Mouse (Mus musculus): Measurements from ENCODE around the gene Lhx2. TPM values are rescaled to one million over a fixed set of nuclear protein-coding genes. Genes with fewer than 3 reads are reported as not detected.

Gene Lhx2
- not detected for total RNA-seq (2021)
- long read RNA-seq, experiment 1, result 0 reads
- long read RNA-seq, experiment 2, result 0 reads

- peak in 1 of 2 experiments; percentile 21 for DNase-seq
Observed at GRCm38 (mm10) chr2:38338990-38339909, at the start of gene Lhx2. TSS of gene Lhx2 (plus strand) at chr2:38339281.

- peak in 1 of 2 experiments; percentile 28 for DNase-seq
Observed at GRCm38 (mm10) chr2:38291526-38291925, 47.6 kb upstream of the Lhx2 start.

GRCm38 (mm10) chr2:38295939-38296338 lies 43.1 kb upstream of the Lhx2 start:
- DNase-seq, result no peak

- DNase-seq, result no peak
Observed at GRCm38 (mm10) chr2:38300941-38301340, 38.1 kb upstream of the Lhx2 start.

GRCm38 (mm10) chr2:38305152-38305551 lies 33.9 kb upstream of the Lhx2 start:
- DNase-seq, result no peak

- DNase-seq, result no peak
Observed at GRCm38 (mm10) chr2:38312921-38313320, 26.2 kb upstream of the Lhx2 start.

GRCm38 (mm10) chr2:38313399-38313798 lies 25.7 kb upstream of the Lhx2 start:
- DNase-seq, result no peak

- DNase-seq, result no peak
Observed at GRCm38 (mm10) chr2:38319086-38319485, 20.0 kb upstream of the Lhx2 start.

GRCm38 (mm10) chr2:38320911-38321310 lies 18.2 kb upstream of the Lhx2 start:
- no peak for DNase-seq

- DNase-seq, result no peak
Observed at GRCm38 (mm10) chr2:38323380-38323779, 15.7 kb upstream of the Lhx2 start.

- DNase-seq, result no peak
Observed at GRCm38 (mm10) chr2:38326671-38327070, 12.4 kb upstream of the Lhx2 start.

- no peak for DNase-seq
Observed at GRCm38 (mm10) chr2:38333586-38334119, 5.4 kb upstream of the Lhx2 start.

GRCm38 (mm10) chr2:38336606-38337005 lies 2.5 kb upstream of the Lhx2 start:
- no peak for DNase-seq

GRCm38 (mm10) chr2:38337091-38337640 lies 1.9 kb upstream of the Lhx2 start:
- DNase-seq, result no peak

- DNase-seq, result no peak
Observed at GRCm38 (mm10) chr2:38337681-38338080, 1.4 kb upstream of the Lhx2 start.

- no peak for DNase-seq
Observed at GRCm38 (mm10) chr2:38338348-38338932, 641 bp upstream of the Lhx2 start.

- peak in 1 of 2 experiments; percentile 18 for DNase-seq
Observed at GRCm38 (mm10) chr2:38339910-38340625, 987 bp downstream of the Lhx2 start.

- DNase-seq, result no peak
Observed at GRCm38 (mm10) chr2:38340626-38341200, 1.6 kb downstream of the Lhx2 start.

- DNase-seq, result no peak
Observed at GRCm38 (mm10) chr2:38343573-38343972, 4.5 kb downstream of the Lhx2 start.

- DNase-seq, result no peak
Observed at GRCm38 (mm10) chr2:38344727-38345126, 5.6 kb downstream of the Lhx2 start.

- peak in 1 of 2 experiments; percentile 15 for DNase-seq
Observed at GRCm38 (mm10) chr2:38346417-38346816, 7.3 kb downstream of the Lhx2 start.
